Mouse (Mus musculus) heart, postnatal 14 days (tissue): ENCODE results near the gene Gm17571. TPM values are rescaled to one million over a fixed set of nuclear protein-coding genes. Genes with fewer than 3 reads are reported as not detected.

Experiments
- DNase-seq, 2 experiments: peaks; one replicate each; pipeline ENCODE4 v3.0.0; 2021 to 2022
- intact Hi-C: fragments of 180-260 bp; cut with DNase I; formaldehyde crosslinking; loops from one replicate; pipeline ENCODE4 v1.15.1; 2025
- total RNA-seq, 2 experiments: library from RNA; stranded (reverse); gene quantifications; 2 replicates each; pipeline ENCODE4 v1.2.3; 2021

Gm17571 gene
- total RNA-seq, 2 experiments from 2014 or later: not detected

DNA sequence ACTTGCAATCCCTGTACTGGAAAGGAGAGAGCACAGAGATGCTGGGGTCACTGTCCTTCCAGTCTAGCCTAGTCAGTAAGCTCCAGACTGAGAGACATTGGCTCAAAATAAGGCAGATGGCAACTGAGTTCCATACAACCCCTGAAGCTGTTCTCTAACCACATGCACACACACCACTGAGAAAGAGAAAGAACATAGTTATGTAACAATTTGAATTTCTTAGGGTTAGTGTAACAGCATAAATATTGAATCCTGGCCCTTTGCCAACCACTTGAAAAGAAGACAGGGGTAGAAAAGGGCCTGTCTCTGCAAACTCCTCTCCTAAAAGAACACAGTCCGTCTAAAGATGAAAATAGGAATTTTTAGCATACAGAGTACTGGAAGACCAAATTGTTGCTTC, 12.8 kb upstream of the Gm17571 start:
- intact Hi-C loops: no loop called here
- DNase-seq: no peak

DNA sequence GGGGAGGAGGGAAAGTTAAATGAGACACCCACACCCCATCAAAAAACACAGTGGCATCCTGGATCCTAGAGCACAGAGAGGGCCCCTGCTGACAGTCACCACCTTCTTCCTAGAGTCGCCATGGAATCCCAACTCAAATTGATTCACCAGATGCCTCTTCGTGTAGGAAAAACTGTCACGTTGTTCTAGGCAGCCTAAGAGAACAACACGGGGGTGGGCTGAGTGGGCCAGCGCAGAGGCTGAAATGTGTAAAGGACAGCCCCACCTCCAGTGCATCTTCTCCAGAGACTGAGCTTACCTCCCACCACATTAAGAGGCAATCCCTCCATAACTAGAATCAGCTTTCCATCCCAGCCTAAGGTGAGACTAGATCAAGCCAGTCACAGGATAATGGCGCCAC, 11.2 kb upstream of the Gm17571 start:
- intact Hi-C loops: no loop called here

DNA sequence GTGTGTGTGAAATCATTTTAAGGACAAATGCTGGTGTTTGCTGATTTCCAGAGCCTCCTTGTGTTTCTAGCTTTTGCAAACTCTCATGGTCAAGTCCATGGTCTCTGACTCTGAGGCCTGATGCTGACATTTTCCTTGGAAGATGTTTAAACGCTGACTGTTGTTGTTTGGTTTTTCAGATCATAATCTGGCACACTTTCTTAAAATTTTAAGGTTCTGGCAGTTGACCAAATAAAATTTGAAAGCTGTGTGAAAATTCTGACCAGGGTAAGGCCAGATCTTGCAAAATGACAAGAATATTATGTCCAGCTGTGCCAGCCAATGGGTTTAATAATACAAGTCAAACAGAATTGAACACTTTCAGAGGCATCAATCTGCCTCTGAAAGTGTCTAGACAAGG, 8.7 kb upstream of the Gm17571 start:
- DNase-seq: no peak
- intact Hi-C loops: no loop called here

More for the DNA sequence above, 11.2 kb upstream of the Gm17571 start:
- DNase-seq: no peak

DNA sequence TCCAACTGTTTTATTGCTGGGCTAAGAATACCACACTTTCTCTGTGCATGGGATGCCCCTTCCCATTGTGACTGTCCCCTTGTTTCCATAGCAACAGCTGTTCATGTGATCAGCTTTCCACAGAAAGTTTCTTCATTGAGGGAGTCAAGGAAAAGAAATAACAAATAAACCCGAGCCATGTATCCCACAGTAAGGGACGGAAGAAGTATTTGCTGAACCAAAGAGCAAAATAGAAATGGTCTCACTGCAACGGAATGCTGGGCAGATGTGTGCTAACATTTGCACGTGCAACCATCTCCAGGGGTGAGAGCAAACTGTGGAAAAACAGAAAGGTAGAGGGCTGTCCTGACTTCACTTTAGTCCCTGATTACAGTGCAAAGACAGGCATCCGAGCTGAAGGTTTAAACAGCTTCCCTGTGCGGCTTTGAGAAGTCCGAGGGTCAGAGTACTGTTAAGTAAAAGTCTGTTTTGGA, 8.1 kb upstream of the Gm17571 start:
- no peak for DNase-seq
- intact Hi-C loops: no loop called here

DNA sequence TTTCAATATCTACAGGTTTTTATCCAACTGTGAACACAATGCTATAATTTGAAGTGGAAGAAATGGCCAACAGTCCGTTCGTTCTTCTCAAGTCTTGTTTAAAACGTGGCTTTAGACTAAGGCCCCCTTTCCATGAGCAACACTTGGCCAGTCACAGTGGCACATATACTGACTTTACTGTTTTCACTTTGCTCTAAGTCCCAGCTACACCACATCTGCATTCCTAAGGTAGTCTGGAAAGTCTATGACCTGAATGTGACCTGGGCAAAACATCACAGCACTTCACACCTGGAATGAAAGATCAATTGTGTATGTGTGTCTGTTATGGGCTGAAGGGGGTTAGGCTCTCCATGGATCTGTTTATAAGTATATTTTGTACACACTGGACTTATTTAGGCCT, 2.2 kb upstream of the Gm17571 start:
- intact Hi-C loops: no loop called here
- DNase-seq: no peak

DNA sequence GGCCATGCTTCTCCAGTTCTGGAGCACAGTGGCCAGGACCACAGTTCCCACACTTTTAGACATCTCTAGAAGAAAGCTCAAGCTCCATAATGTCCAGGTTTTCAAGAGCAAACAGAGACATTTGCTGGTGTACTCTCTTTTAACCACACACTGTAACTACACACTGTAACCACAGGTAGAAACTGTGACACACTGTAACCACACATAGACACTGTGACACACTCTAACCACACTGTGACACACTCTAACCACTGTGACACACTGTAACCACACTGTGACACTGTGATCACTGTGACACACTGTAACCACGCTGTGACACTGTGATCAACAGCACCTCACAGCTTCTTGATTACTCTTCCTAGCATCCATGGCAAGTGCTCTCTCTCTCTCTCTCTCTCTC, 317 bp downstream of the Gm17571 start:
- no peak for DNase-seq
- intact Hi-C loops: no loop called here

DNA sequence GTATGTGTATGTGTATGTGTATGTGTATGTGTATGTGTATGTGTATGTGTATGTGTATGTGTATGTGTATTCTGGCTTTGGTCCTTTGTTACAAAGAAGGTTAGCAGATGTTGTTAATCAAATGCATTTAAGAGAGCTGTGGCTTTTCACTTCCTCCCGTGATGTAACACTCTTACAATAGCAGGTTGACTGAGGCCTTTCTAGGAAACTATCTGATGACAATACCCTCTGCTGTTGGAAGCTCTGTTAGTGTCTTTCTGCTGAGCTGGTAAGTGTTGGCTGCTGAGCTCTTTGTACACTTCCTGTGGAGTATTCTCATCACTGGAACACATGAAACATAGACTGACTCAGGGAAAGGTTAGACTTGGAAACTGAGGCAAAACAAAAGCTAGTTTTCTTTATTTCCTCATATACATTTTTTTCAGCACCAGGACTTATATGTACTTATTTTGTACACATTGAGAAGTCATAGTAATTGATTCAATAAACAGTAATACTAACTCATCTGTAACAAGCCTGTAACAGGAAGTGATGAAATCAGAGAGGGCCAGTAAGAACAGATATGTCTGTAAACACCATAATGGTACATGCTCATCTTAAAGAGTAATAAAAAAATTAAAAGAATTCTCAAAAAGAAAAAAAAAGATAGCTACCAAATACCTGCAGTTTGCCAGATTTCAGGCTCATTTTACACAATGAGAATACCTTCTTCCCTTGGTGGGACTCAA, 2.9 kb downstream of the Gm17571 start:
- intact Hi-C loops: no loop called here
- DNase-seq: no peak

DNA sequence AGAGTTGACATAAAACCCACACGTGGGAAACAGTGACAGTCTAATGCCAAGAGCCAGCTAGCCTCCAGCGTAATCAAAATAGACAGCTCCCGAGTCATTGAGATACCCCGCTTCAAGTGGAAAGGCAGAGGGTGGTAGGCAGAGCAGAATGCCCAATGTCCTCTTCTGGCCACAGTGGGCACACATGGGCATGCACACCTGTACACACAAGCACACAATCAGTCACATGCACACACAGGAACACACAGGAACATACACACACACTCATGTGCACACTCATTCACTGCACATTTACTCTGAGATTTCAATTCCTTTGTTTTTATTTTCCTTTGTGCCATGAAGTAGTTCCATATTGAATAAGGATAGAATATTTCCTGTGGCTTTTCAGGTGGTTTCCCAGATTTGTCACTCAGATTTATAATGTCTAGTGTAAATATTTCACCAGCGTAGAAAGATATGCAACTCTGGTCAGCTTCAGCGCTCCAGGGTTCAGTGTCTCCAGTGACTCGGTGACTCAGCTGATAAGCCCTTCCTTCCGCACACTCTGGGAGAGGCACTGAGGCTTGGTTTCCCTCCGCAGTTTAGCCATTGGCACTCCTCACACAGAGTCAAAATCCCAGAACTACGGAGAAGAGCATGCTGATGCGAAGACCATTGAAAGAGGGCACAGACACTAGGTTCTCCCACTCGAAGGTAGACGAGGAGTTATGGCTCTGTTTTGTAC, 4.4 kb downstream of the Gm17571 start:
- intact Hi-C loops: no loop called here
- peak in 1 of 2 experiments; percentile 16 for DNase-seq

DNA sequence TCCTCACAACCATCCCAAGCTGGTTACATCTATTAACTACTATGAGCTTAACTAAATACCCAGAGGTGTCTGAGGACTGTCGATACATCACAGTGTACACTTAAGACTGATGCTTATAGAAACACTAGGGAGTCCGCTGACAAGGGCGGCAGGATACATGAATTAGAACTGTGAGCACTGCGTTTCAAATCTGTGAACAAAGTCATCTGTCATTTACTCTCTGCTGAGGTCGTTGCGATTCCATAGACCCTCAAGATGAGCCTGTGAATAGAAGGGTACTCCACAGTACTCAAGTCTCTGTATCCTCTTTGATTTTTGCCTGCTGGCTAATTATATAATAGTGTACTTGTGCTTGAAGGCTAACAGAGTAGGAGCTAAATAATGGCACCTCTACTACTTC, 5.6 kb downstream of the Gm17571 start:
- DNase-seq: no peak
- intact Hi-C loops: no loop called here

DNA sequence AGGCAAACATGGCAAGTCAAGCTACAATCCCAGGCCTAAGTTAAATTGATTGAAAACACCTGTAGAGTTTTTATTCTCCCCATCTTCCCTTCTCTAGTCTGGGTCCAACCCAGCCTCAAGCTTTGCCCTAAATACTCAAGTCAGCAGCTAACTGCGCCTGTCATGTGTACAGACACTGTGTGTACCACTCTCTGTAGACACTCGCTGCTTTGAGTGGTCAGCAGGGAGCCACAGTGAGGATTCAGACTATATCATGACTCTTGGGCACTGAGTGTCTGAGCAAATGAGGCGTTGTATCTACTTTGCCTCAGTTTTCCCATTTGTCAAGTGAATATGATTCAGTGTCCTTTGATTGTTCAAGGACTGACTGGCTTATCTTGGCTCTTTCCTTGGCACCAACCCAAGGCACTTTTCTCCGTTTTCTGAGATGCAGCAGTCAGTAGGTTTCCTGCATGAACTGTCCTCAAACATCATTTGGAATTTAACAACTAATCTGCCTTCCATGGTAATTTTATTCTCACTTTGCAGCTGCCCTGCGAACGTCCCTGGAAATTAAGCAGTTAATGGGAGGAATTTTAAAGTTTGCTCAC, 13.0 kb downstream of the Gm17571 start:
- intact Hi-C loops: no loop called here
- no peak for DNase-seq

DNA sequence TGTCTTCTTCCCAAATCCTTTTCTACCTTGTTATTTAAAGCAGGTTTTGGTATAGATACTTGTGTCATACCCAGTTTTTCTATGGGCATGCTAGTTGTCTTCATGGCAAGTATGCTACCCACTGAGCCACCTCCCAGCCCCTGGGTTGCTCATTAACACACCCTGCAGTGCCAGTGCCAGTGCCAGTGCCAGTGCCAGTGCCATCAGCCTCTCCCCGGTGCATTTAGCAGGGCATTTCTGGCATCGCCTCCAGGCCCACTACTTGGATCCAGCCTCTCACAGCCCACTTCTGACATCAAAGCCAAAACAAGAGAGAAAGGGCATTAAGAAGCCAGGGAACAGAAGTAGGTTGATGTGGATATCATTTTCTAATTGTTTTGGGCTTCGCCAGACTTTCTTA, 14.9 kb downstream of the Gm17571 start:
- intact Hi-C loops: no loop called here
- no peak for DNase-seq

DNA sequence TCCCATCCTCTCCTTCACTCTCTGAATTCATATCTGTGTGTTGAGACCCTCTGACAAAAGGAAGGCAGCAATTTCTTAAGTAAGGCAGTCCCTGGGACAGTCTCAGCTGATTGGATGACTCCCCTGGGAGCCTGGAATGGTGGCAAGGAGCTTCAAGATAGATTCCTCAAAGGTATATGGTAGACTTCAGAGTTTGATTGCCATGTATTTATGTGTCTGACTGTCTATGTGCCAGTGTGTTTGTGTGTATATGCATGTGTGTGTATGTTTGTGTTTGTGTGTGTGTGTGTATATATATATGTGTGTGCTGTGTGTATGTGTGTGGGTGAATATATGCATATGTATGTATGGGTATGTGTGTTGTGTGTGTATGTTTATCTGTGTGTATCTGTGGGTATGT, 15.8 kb downstream of the Gm17571 start:
- DNase-seq: no peak
- intact Hi-C loops: no loop called here

DNA sequence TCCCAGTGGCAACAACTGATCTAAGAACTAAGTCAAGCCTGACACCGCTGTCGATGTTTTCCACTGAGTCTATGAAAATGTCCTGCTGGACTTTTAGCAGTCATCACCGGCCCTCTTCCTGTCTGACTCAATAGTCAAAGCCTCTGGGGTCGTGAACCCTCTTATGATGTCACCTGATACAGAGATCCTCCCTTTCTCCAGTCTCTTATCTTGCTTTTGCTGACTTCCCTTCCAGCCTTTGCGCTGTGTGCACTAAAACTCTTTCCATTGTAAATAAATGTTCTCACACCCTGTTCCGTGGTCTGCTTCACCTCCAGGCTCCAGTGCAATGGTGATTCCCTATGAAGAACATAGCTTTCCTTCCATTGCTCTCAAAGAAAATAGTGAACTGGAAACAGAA, 16.3 kb downstream of the Gm17571 start:
- peak in 1 of 2 experiments; percentile 31 for DNase-seq
- intact Hi-C loops: no loop called here

DNA sequence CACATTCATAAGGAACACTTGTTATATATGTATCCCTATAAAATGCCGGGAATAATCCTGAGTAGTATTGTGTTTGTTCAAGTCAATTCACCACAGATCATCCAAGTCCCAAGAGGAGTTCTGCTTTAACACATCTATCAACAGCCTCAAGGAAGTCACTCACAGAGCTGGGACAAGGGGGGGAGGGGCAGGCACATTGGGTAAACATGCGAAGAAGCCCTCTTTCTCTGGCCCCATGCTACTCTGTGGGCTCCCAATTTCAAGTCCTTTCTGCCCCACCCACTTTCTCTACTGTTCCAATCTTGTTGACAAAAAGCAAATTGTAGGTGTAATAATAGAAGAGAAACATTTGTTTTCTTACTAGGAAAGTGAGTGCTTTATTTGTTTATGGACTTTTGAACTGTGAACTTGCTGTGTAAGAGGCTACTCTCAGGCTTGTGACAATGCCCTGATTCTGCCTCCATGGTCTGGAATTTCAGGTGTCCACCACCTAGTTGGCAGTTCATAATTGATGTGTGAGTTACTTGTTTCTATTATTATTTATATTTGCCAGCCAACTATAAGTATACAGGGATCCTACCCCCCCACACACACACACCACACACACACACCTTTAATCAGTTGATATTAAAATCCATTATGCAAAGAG, 17.0 kb downstream of the Gm17571 start:
- intact Hi-C loops: no loop called here
- no peak for DNase-seq

DNA sequence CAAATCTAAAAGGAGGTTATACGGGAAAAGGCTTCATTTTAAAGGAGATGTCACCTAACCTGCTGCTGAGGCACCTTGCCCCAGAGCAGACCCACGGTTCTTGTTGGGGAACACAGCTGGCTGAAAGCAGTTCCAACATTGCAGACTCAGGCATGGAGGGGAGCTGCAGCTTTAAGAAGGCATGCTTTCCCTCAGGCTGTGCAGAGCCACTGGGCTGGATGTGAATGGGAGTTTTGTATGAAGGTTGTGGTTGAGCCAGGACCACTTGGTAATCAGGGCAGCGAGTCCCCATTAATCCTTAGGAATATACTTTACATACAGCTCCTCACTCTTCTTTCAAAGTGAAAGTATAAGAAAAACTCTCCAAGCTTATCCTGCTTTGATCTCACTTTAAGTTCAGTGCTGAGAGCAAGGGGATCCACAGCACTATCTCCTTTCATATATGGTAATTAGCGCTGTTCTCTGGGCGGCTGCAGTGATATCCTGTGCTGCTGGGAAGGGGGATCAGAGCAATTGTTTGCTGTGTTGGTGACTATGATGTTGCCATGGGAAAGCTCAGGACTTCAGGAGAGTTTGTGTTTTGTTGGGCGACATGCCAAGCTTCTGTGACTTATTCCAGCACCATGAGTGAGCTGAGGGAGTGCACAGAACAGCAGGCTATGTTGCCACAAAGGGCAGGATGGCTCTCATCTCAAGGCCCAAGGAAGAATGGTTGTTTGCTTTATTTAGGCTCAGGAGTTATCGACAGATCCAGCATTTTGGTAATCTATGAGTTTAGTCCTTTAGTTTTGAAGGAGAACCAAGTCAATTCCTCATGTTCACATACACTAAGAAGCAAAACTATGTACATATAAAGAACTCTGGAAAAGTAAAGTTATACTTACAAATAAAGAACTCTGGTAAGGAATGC, 21.3 kb downstream of the Gm17571 start:
- peak; percentile 74 to 79 for DNase-seq
- intact Hi-C loops: no loop called here

DNA sequence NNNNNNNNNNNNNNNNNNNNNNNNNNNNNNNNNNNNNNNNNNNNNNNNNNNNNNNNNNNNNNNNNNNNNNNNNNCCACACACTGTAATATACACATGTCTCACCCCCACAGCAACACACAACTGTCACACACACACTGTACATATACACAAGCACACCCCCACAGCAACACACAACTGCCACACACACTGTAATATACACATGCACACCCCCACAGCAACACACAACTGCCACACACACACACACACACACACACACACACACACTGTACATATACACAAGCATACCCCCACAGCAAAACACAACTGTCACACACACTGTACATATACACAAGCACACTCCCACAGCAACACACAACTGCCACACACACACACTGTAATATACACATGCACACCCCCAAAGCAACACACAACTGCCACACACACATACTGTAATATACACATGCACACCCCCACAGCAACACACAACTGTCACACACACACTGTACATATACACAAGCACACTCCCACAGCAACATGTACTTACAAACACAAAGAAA, 32.3 kb downstream of the Gm17571 start:
- DNase-seq: no peak
- intact Hi-C loops: no loop called here
